Mouse (Mus musculus) urinary bladder, adult 18-20 months (tissue): ENCODE results near the gene Zfp277.

Experiments used
- DNase-seq, 2 experiments: peaks; one replicate each; pipeline ENCODE4 v3.0.0; 2022; ENCODE audit warnings: low spot score in 2 of 2, mixed read lengths in 2 of 2

Gene Zfp277

GRCm38 (mm10) chr12:40445648-40446449 lies at the start of gene Zfp277, which contains the start of gene Dock4:
Gene Zfp277 (minus strand): TSS chr12:40445902.
Gene Dock4 (plus strand): TSS chr12:40445952.
- peak; percentile 94 to 99 for DNase-seq

DNA sequence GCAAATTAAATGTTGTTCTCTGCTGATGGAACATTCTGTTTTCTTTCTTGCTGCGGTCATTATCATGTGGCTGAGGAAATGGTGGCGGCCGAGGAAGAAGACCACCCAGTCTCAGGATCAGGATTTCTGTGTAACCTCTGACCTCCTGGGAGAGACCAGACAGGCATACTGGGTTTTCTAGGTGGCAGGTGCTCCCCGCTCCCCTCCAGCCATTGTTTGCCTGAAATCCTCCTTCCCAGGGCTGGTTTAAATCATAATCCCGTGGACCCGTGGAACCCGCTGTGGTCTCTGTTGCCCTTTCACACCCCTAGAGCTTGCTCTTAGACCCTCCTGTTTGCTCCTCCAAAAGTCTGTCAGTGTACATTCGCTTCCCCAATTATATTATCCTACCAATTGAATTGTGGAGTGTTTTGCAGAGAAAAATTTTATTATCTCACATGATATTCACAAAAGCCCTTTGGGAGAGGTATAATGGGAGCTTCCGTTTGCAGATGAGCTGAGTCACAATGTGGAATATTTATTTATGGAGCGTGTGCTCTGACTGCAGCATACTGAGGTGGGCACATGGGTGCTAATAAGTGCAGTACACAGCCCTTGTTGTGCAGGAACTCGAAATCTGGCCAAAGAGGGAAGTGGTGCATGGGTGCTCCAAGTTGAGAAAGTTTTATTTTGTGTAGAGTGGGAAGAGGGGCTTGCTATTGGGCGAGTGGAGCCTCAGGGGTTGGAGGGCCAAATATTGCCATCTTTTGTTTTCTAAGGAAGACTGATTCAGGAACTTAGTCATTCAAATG lies 40.5 kb upstream of the Zfp277 start:
- DNase-seq: no peak

DNA sequence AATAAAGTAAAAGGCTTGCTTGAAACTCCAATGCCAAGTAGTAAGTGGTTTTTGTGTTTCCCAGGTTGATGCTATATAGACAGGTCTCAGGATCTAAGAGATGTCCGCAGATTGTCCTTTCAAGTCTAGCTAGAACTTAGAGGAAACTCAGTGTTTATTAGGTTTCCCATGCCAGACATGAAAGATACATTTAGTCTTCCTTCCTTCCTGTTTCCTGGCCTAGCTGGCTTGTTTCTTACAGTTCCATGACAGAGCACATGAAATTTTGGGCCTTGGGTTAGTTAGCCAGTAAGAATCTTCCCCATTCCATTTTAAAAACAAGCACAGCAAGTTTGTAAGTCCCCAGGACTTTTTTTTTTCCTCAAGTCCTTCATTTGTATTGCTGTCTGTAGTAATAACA lies 39.5 kb upstream of the Zfp277 start:
- DNase-seq: no peak

DNA sequence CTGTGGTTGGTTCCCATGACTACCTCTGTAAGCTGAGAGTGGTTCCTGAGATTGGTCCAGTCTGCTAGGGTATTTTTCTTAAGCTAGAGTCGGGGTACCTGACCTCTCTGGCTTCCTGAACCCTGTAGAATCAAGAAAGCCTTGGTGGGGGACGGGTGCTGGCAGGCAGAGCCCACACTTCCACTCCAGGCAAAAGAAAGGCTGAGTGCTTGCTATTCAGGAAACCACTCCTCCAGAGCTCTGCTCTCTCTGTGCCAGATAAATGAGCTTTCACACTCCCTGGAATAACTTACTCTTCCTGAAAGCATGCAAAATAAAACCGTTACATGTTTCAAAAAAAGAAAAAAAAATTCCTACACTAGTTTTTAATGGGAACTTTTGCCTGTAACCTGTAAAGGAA lies 38.5 kb upstream of the Zfp277 start:
- DNase-seq: no peak

DNA sequence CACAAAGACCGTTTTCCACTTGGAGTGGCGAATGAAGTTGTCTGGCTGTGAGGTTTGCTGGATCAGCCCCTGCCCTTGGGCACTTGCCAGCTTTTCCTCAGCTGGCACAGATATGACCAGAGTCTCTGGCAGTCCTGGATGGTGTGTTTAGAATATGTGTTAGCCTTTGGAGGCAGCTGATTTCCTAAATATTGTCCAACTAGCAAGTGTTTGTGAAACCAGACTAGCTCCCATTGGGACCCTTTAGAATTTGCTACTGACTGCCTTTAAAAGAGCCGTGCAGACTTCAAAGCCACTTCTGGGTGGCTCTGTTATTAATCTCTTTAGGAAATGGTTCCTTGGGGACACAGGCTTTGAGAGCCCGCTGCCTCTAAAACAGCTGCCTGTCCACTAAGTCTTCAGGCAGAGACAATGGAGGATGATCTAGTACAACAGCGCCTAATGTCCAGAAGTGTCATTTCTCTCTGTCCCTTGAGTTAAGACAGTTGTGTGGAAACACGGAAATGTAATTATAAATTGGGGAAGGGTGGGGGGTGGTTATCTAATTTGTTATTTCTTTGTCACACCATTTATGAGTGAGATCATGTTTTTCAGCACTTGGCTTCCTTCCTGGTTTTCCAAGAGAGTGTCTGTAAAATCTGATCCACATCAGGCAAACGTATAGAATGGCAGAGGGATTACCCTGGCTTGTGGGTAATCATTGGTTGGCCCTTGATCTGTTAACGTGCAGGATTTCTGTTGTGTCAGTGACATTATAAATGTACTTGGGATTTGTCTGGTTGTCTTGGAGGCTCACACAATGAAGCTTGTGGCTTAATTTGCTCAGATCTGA lies 32.1 kb upstream of the Zfp277 start:
- no peak for DNase-seq

DNA sequence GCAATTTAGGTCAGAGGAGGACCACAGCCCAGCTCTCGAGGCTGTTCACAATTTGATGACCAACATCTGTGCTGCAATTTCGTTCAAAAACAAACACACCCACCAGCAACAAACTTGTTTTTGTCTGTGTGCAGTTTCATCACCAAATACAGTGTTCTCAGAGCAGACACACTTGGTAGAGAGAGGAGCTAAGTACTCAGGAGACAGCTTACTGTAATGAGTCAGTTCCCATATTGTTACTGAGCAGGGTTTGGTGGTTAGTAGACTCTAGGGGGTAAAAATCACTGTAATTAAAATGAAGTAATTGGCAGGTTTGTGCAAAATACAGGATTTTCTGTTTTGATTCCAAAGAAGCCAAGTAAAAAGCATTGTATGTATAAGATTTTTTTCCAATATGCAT lies 28.0 kb upstream of the Zfp277 start:
- no peak for DNase-seq

DNA sequence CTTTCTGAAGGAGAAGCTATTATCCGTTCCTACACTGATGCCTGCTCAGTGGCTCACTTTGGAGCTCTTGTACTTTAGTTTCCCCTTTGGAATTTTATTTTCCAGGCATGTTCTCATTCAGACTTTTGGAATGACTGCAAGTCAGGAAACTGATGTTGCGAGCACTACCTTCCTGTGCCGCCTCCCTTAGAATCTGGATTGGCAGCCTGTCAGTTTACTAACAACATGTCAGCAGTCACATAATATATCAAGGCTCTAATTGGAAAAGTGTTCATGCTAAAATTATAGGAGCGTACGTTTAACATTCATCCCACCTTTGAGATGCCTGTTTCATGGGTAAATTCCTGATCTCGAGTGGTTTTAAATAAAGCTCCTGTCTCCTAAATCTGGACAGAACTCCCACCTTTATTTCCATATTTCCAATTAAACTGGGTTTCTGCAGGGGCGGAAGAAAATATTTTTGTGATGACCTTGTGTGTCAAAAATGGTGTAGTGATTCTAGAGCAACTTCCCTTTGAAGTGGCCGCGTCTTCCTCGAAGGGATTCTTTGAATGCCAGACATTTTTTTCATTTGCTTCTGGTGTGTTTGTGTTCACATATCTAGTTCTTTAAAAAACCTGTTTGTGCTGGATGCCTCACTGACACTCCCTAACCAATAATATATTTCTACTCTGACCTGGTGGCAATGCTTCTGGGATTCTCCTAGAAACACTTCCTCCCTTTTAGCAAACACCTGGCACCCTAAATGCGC lies 26.1 kb upstream of the Zfp277 start:
- DNase-seq: no peak

- DNase-seq: no peak
Observed at GRCm38 (mm10) chr12:40469009-40469408, 23.3 kb upstream of the Zfp277 start.

GRCm38 (mm10) chr12:40468235-40468634 lies 22.5 kb upstream of the Zfp277 start:
- DNase-seq: no peak

- DNase-seq: no peak
Observed at GRCm38 (mm10) chr12:40464282-40464681, 18.6 kb upstream of the Zfp277 start.

GRCm38 (mm10) chr12:40463828-40464227 lies 18.1 kb upstream of the Zfp277 start:
- no peak for DNase-seq

DNA sequence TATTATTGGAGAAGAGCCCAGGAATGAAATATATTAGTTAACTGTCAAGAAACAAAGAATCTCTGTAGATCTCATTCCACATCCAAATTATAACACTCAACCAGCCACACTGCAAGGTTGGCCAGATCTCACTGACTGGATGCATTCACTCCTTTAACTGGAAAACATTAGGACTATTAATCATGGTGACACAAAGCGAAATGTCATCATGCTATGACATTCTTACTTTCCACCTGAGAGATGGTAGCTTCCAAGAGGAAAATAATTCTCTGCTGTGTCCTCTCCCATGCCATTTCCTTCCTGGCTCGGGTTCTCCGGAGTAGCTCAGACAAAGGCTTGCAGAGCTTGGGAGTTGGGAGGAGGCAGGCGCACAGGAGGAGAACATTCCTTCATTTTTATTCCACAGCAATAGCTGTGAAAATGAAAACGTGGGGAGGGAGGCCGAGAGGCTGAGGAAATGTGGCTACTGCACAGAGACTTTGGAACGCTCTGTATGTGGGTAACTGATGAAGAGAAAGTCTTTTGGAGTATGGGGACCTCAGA lies 17.1 kb upstream of the Zfp277 start:
- DNase-seq: no peak

- no peak for DNase-seq
Observed at GRCm38 (mm10) chr12:40459673-40460265, 14.1 kb upstream of the Zfp277 start.

- no peak for DNase-seq
Observed at GRCm38 (mm10) chr12:40458977-40459376, 13.3 kb upstream of the Zfp277 start.

GRCm38 (mm10) chr12:40456517-40456916 lies 10.8 kb upstream of the Zfp277 start:
- DNase-seq: no peak

GRCm38 (mm10) chr12:40449119-40449795 lies 3.6 kb upstream of the Zfp277 start:
- DNase-seq: no peak

GRCm38 (mm10) chr12:40447561-40448355 lies 2.1 kb upstream of the Zfp277 start:
- DNase-seq: no peak

DNA sequence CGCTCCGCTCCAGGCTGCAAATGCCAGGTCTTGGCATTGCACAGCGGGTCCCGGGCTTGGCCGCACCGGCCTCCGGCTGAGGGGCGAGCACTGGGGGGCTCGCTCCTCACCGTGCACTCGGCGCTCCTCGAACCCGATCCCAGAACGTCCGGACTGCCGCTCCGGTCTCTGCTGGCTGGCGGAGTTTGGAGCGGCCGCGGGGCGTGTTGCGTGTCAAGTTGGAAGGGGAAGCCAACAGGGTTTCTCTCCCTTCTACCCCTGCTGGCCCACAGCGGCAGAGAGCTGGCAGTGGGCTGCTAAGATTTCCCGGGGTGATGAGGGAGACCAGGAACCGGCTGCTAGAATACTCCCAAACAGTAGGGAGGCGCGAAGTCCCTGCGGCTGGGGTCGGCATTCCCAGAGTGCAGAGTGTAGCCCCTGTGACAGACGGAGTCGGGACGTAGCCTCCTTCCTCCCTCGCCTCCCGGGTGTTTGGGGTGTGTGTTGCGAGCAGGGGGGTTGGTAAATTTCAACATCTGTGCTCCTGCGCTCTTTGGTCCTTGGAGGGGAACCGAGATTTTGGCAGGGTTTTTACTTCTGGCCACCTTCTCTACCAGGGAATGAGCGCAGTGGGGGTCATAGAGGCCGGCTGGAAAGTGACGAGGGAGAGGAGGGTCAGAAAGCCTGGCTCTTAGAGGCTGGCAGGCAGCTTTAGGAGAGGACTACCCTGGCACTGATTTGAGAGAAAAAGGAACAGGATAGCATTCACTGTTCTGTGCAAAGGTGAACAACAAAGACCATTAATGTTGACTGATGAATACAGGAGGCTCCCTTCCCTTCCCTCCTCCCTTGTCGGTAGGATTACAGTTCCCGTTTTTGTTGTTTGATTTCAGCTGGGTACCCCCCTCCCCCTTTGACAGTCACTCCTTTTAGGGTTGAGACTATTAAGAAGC lies 1.0 kb upstream of the Zfp277 start:
- DNase-seq: peak in 1 of 2 experiments; percentile 58
